ENCODE assay signal across 29 mouse cellular contexts in genomic region chr8:107040632-107041031, GRCm38 (mm10). TPM values are rescaled to one million over a fixed set of nuclear protein-coding genes. Genes with fewer than 3 reads are reported as not detected.
A peak's percentile ranks its signal among the peaks of the same experiment; 100 is the strongest.
DNase-seq lines count a peak whose midpoint lies in the region; ATAC-seq lines count a peak whose summit lies in the region.
"Had no signal": no experiment of that assay in that cellular context is flagged by ENCODE, and none has a peak within 500 bp of the region (broad histone marks: within the 10 kb centered on the region; RNA-seq: fewer than 3 reads in every experiment).

No protein-coding gene starts in this region.

- H3K9me3 ChIP-seq in hindbrain, embryonic 10.5 days: no peaks in the 10 kb centered on the region
- H3K9me3 ChIP-seq: embryonic facial prominence, embryonic 10.5 days; embryonic facial prominence, embryonic 12.5 days; forebrain, embryonic 13.5 days; forebrain, embryonic 15.5 days; G1E had no signal

- intact Hi-C loops in left cerebral cortex, postnatal 10 days (cut with DNase I): no loop called here

- ATAC-seq in common myeloid progenitor, adult 5-6 weeks (replicated peaks; ENCODE audit: low read depth, poor library complexity, severe bottlenecking): peak; percentile 62
- peak; percentile 18 to 64; a peak in 2 of 4 replicates for ATAC-seq in hematopoietic stem cell, adult 5-6 weeks (replicated peaks in 1 of 2; ENCODE audit: insufficient read depth in 1 of 2, low FRiP score in 2 of 2, low TSS enrichment in 1 of 2, low read depth in 1 of 2, poor library complexity in 2 of 2, severe bottlenecking in 2 of 2)
- no peak for ATAC-seq in CD4-positive, CD25-positive, alpha-beta regulatory T cell, adult 4 months
- ATAC-seq: forebrain, embryonic 13.5 days; forebrain, embryonic 15.5 days; forebrain, postnatal 0 days; Patski had no signal

- H3K27me3 ChIP-seq in hindbrain, embryonic 10.5 days (ENCODE audit: insufficient read depth, poor library complexity, severe bottlenecking): no peaks in the 10 kb centered on the region
- H3K27me3 ChIP-seq: CH12.LX; embryonic facial prominence, embryonic 12.5 days; forebrain, embryonic 13.5 days; forebrain, embryonic 15.5 days; Patski had no signal

- H3K27ac ChIP-seq in hindbrain, embryonic 10.5 days: no peak overlapping the region
- H3K27ac ChIP-seq: embryonic facial prominence, embryonic 10.5 days; embryonic facial prominence, embryonic 12.5 days; forebrain, embryonic 13.5 days; forebrain, embryonic 15.5 days had no signal

- WGBS in hindbrain, embryonic 10.5 days: 91% methylated on average over 7 of the region's 7 CpGs

- no peaks in the 10 kb centered on the region for H3K4me1 ChIP-seq in hindbrain, embryonic 10.5 days (replicated peaks)
- H3K4me1 ChIP-seq: embryonic facial prominence, embryonic 10.5 days; embryonic facial prominence, embryonic 12.5 days; forebrain, embryonic 13.5 days; forebrain, embryonic 15.5 days had no signal

- H3K36me3 ChIP-seq in hindbrain, embryonic 10.5 days: peaks cover 90% of the 10 kb centered on the region

- H3K4me3 ChIP-seq in hindbrain, embryonic 10.5 days: no peak overlapping the region
- H3K4me3 ChIP-seq: embryonic facial prominence, embryonic 10.5 days; embryonic facial prominence, embryonic 12.5 days; forebrain, embryonic 13.5 days; forebrain, embryonic 15.5 days had no signal

- peak; percentile 24 for DNase-seq in MEL-GATA-1-ER (ENCODE audit: extremely low read depth, low read depth)
- no peak for DNase-seq in hindbrain, embryonic 10.5 days (ENCODE audit: low spot score)
- DNase-seq in spleen, postnatal 4 days (ENCODE audit: low spot score in 2 of 2): no peak
- no peak for DNase-seq in left cerebral cortex, postnatal 10 days (ENCODE audit: extremely low spot score in 1 of 2, low spot score in 2 of 2)
- DNase-seq: adrenal gland, adult 2 months; adrenal gland, postnatal 10 days; adrenal gland, postnatal 25 days; cerebellum, adult 11 months; cerebellum, adult 18-20 months; cerebellum, adult 8-10 months; cerebellum, adult 9-11 months; cerebellum, postnatal 14 days; cerebellum, postnatal 36 days; forebrain, postnatal 0 days had no signal

RNA-seq across cellular contexts. Expression of gene Pdf, which starts 7.8 kb away (rescaled TPM):
- total RNA-seq in common myeloid progenitor, adult 5-6 weeks (2017): 45.9 and 83.2 TPM in 2 replicates
- total RNA-seq in hematopoietic stem cell, adult 5-6 weeks (2017): 43.8 and 43.9 TPM in 2 replicates
- 1 to 10 TPM in 1 of 2 experiments, under 1 TPM in 1; 0.85 to 1.3 TPM for polyA plus RNA-seq in CD4-positive, CD25-positive, alpha-beta regulatory T cell, adult 4 months (2017; shearing (Covaris generic))
- 50.7 and 58.1 TPM in 2 replicates for polyA plus RNA-seq in hindbrain, embryonic 10.5 days (2016; fragmentation: Nextera tagmentation; extraction: Ambion mirVana)
- total RNA-seq in left cerebral cortex, postnatal 10 days (2021): 10 to 100 TPM; 25.5 to 25.8 TPM

RNA-seq across cellular contexts. Expression of gene Vps4a, which starts 9.6 kb away (rescaled TPM):
- total RNA-seq in common myeloid progenitor, adult 5-6 weeks (2017): 33.8 and 34.7 TPM in 2 replicates
- 40.3 and 47.9 TPM in 2 replicates for total RNA-seq in hematopoietic stem cell, adult 5-6 weeks (2017)
- 10 to 100 TPM; 33.4 to 34.1 TPM for polyA plus RNA-seq in CD4-positive, CD25-positive, alpha-beta regulatory T cell, adult 4 months (2017; shearing (Covaris generic))
- polyA plus RNA-seq in hindbrain, embryonic 10.5 days (2016; fragmentation: Nextera tagmentation; extraction: Ambion mirVana): 73.0 and 85.7 TPM in 2 replicates
- 100 to 1,000 TPM; 130 to 143 TPM for total RNA-seq in left cerebral cortex, postnatal 10 days (2021)

RNA-seq across cellular contexts. Expression of gene Cog8, which starts 15.9 kb away (rescaled TPM):
- 17.7 and 20.5 TPM in 2 replicates for total RNA-seq in common myeloid progenitor, adult 5-6 weeks (2017)
- 15.0 and 20.8 TPM in 2 replicates for total RNA-seq in hematopoietic stem cell, adult 5-6 weeks (2017)
- polyA plus RNA-seq in CD4-positive, CD25-positive, alpha-beta regulatory T cell, adult 4 months (2017; shearing (Covaris generic)): 1 to 10 TPM; 7.6 to 8.7 TPM
- polyA plus RNA-seq in hindbrain, embryonic 10.5 days (2016; fragmentation: Nextera tagmentation; extraction: Ambion mirVana): 39.2 and 43.5 TPM in 2 replicates
- 10 to 100 TPM; 26.2 to 28.0 TPM for total RNA-seq in left cerebral cortex, postnatal 10 days (2021)

RNA-seq across cellular contexts. Expression of gene Nip7, which starts 16.0 kb away (rescaled TPM):
- 20.4 and 28.4 TPM in 2 replicates for total RNA-seq in common myeloid progenitor, adult 5-6 weeks (2017)
- 22.2 and 32.5 TPM in 2 replicates for total RNA-seq in hematopoietic stem cell, adult 5-6 weeks (2017)
- polyA plus RNA-seq in CD4-positive, CD25-positive, alpha-beta regulatory T cell, adult 4 months (2017; shearing (Covaris generic)): 10 to 100 TPM; 63.5 to 84.9 TPM
- 96.4 and 114 TPM in 2 replicates for polyA plus RNA-seq in hindbrain, embryonic 10.5 days (2016; fragmentation: Nextera tagmentation; extraction: Ambion mirVana)
- total RNA-seq in left cerebral cortex, postnatal 10 days (2021): 10 to 100 TPM; 61.0 to 62.3 TPM

RNA-seq across cellular contexts. Expression of gene Tmed6, which starts 24.8 kb away (rescaled TPM):
- total RNA-seq in common myeloid progenitor, adult 5-6 weeks (2017): not detected in 2 replicates
- total RNA-seq in hematopoietic stem cell, adult 5-6 weeks (2017): not detected in 2 replicates
- polyA plus RNA-seq in CD4-positive, CD25-positive, alpha-beta regulatory T cell, adult 4 months (2017; shearing (Covaris generic)): not detected
- not detected in 2 replicates for polyA plus RNA-seq in hindbrain, embryonic 10.5 days (2016; fragmentation: Nextera tagmentation; extraction: Ambion mirVana)
- not detected for total RNA-seq in left cerebral cortex, postnatal 10 days (2021)
- total RNA-seq: adrenal gland, adult 2 months; adrenal gland, postnatal 10 days; adrenal gland, postnatal 25 days; forebrain, postnatal 0 days; G1E had no signal
- polyA plus RNA-seq: adrenal gland, adult 2 months; brain, embryonic 14.5 days; C2C12; cortical plate, adult 2 months; embryonic facial prominence, embryonic 10.5 days; embryonic facial prominence, embryonic 12.5 days; embryonic facial prominence, embryonic 14.5 days; forebrain, embryonic 11.5 days; forebrain, embryonic 13.5 days; forebrain, embryonic 15.5 days; forebrain, postnatal 0 days; G1E had no signal
